Mouse (Mus musculus): ENCODE data around the gene Tvp23a.
A peak's percentile ranks its signal among the peaks of the same experiment; 100 is the strongest.

Gene Tvp23a

GRCm38 (mm10) chr16:10447264-10447594 lies at the start of gene Tvp23a:
TSS of gene Tvp23a (minus strand) at chr16:10447362.
- DNase-seq (ENCODE audit: low read depth, low spot score) = peak; percentile 82

- DNase-seq (ENCODE audit: low read depth, low spot score) = no peak
These were observed 48.7 kb upstream of the Tvp23a start for GRCm38 (mm10) chr16:10495824-10496298.

DNA sequence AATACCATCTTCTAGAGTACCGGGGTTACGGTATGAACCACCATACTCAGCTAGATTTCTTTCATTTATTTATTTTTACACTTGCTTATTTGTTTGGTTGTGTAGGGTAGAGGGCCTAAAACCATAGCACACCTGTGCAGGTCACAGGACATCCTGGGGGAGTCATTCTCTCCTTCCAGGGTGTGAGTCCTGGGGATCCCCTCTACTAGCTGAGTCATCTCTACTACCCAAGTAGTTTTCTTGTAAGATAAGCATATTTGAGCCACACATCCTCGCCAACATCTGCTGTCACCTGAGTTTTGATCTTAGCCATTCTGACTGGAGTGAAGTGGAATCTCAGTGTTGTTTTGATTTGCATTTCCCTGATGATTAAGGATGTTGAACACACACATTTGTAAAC lies 45.4 kb upstream of the Tvp23a start:
- DNase-seq (ENCODE audit: low read depth, low spot score) = no peak

- no peak for DNase-seq (ENCODE audit: low read depth, low spot score)
These were observed 44.6 kb upstream of the Tvp23a start for GRCm38 (mm10) chr16:10491716-10492115.

DNA sequence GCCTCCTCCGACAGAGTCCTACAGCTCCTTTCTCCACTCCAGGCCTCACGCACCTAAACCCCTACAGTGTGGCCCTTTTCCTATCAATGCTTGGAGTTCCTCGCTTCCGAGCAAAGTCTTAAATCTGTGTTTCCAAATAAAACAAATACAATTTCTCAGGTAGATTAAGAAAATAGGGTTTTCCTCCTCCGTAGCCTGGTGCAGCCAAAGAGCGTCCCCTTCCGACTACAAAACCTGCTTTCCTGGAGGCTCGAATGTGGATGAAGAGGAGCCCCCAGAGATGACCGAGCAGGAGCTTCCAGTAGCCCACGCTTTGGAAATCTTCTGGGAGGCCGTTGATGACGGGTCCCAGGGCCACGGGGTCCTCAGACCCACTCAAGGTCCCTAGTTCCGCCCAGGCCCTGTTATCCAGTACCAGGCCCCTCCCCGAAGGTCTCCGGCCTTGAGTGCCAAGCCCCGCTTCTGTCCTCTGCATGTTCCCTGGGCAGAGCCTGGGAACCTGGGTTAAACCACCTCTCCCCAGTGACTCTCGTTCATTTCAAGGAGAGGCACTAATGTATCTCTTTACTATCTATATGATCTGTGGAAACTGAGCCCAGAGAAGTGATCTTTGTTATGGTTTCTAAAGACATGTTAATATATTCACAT lies 43.5 kb upstream of the Tvp23a start:
- DNase-seq (ENCODE audit: low read depth, low spot score) = no peak

DNA sequence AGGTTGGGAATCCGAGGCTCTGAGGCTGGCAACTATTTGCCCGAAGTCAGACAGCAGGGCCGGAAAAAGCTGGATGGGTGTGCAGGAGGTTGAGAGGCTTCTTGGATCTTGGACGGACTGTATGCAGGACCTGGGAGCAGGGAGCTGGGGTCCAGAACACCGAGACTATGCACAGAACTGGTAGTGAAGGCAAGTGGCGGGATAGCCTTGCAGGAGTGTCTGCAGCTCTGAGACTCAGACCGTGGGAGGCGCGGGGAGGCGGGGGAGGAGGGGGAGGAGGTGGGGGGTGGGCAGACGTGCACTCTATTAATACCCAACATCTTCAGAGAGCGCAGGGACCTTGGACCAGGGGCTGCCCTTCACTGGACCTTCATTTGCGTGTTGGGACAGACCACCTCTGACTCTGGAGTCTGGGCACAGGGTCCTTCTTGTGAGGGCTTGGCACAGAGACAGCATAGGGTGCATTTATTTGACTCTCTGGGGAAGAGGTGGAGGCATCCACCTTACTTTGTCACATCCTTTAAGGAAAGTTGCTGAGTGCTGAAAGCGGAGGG lies 42.8 kb upstream of the Tvp23a start:
- no peak for DNase-seq (ENCODE audit: low read depth, low spot score)

DNA sequence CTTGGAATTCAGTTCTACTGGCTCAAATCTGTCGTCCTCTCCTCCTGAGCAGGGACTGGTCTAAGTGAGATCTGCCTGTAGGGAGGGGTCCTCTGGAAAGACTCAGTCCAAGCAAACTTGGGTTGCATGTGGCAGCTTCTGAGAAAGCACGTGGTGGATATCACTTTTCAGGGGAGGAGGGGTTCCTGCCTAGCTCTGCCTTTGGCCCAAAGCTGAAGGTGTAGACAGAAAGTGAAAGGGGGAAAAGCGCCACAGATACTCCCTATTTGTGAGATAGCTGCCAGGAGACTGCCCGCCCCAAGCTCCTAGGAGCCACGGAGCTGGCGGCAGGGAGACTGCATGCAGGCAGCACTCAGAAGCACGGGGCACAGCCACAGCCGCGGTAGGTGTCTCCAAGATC lies 42.3 kb upstream of the Tvp23a start:
- DNase-seq (ENCODE audit: low read depth, low spot score) = no peak

DNA sequence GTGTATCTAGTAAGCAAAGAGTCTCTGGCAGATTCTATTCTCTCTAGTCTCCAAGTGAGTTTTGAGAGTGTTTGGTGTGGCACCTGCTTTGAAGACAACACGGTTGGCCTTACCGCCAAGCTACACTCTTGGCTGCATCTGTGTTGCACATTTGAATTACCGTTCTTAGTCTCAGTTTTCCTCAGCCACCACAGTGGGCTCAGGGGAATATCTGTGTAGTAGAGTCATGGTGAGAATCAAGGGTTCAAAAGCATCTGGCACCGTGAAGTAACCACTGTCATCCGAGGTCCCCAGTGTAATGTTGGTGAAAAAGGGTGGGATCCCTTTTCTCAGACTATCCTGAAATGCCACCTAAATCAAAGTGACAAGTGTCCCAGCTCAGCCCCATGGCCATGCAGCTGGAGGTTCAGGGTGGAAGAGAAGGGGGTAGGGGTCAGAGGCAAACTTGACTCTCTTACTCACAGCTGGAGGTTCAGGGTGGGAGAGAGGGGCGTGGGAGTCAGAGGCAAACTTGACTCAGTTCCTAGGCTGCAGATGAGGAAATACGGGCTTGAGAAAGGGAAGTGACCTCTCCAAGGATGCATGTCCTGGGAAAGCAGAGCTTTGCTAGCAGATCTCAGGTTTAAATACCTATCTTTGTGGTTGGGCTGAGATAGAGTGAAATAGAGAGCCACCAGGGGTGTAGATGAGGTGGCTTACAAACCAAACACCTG lies 41.8 kb upstream of the Tvp23a start:
- no peak for DNase-seq (ENCODE audit: low read depth, low spot score)

GRCm38 (mm10) chr16:10487895-10488493 lies 40.8 kb upstream of the Tvp23a start:
- DNase-seq (ENCODE audit: low read depth, low spot score) = no peak

GRCm38 (mm10) chr16:10486993-10487392 lies 39.8 kb upstream of the Tvp23a start:
- no peak for DNase-seq (ENCODE audit: low read depth, low spot score)

DNA sequence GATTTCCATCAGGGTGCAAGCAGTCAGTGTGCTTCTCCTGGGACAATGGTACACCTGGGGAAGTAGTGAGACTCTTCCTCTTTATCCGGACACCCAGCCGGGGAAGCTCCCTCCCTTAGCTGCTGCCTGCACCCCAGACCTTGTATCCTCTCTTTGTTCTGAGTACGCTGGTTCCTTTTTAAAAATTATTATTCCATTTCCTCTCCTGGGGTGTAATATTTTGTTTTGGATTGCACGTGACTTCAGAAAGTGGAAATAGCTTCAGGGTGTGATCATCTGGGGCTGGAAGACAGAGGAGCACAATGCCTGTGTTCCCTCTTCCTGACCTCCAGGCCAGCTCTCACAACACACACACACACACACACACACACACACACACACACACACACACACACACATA lies 35.2 kb upstream of the Tvp23a start:
- DNase-seq (ENCODE audit: low read depth, low spot score) = no peak

GRCm38 (mm10) chr16:10479857-10480256 lies 32.7 kb upstream of the Tvp23a start, which contains the start of gene Ciita:
TSS of gene Ciita (plus strand) at chr16:10480059.
- no peak for DNase-seq (ENCODE audit: low read depth, low spot score)

GRCm38 (mm10) chr16:10475919-10476318 lies 28.8 kb upstream of the Tvp23a start:
- no peak for DNase-seq (ENCODE audit: low read depth, low spot score)

DNA sequence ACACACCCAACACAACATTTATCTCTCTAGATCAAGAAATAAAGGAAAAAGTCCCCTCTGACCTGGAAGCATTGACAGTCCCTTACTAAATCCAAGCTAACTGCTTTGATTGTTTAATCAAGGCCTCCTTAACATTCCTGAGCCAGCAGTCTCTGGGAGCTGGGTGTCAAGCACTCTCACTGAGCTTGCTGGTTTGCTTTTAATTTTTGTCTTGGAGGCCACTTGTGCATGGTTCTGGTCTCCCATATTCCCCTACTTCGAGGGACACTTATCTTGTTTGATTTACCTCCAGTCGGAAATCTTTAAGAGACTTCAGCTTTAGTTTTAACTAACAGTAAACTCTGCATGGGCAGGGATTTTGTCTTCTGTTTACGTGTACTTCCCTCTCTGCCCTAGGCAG lies 27.8 kb upstream of the Tvp23a start:
- no peak for DNase-seq (ENCODE audit: low read depth, low spot score)

DNA sequence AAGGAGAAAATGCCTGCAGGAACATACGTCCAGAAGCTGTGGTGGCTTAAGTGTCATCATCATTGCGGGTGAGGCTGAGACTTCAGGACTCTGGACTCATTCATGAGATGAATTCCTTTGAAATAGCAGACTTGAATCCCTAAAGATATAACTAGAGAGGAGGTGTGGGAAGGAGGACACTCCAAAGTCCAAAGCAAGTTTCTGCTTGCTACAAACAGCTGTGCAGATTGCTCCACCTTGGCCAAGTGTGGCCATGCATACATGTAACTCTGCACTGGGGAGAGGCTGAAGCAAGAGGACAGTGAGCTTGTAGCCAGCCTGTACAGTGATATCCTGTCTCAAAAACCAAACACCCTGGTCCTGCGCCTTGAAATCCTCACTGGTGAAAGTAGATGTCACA lies 24.8 kb upstream of the Tvp23a start:
- DNase-seq (ENCODE audit: low read depth, low spot score) = no peak

DNA sequence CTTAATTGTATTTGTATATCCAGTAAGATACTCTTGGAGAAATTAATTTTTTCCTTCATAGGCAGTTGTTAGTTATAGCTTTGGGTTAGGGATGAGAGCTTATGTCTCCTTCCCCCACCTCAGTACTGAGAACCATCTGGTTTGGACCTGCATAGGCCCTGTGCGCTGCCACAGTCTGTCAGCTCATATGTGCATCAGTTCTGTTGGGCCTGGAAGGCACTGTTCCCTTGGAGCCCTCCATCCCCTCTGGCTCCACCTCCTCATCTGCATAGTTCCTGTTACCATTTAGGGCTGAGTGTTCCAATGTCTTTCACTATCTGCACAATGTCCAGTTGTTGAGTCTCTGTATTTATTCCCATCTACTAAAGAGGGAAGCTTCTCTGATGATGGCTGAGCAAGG lies 21.0 kb upstream of the Tvp23a start:
- DNase-seq (ENCODE audit: low read depth, low spot score) = no peak

- DNase-seq (ENCODE audit: low read depth, low spot score) = no peak
These were observed 20.4 kb upstream of the Tvp23a start for GRCm38 (mm10) chr16:10467391-10468107.

DNA sequence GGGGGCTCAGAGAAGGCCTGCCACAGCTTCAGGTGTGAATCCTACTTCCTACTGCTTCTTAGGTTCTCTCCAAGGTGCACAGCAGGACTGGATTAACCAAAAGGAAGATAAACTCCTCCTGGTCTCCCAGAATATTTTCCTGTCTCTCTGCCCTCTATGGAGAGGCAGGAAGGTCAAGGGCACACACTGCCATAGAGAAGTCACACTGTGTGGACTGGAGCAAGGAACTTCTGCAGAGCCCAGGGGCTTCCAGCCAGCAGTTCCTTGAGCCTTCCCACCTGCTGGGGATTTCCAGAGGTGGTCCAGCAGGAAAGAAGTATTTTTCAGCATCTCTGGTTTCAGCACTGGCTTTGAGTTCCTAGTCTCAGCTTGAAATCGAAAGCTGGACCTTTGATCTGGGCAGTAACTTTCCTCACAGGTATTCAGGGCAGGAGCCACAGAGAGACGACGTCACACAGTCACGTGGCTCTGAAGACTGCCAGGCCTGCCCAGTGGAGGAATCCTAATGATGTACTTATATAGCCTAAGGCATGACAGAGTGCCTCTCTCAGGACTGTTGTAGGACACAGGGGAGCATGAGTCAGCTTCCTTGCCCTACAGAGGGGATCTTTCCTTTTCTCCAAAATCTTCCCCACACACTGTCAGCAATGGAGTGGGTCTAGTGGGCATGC lies 18.0 kb upstream of the Tvp23a start:
- DNase-seq (ENCODE audit: low read depth, low spot score) = no peak

GRCm38 (mm10) chr16:10461178-10461577 lies 14.0 kb upstream of the Tvp23a start:
- no peak for DNase-seq (ENCODE audit: low read depth, low spot score)

DNA sequence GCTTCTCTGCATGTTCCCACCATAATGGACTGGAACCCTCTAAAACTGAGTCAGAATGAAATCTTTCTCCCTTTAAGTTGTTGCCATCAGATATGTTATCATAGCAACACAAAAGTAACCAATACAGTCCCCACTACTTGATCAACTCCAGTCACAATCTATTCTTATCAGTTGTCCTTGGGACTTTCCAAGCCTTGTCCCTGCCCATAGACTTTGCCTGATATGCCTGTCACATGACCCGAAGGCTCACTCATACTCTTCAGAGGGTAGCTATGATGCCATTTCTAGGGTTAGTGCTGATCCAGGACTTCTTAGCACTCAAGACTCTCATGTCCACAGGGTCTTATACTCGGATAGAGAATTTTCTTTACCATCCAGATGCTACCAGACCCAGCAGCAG lies 13.0 kb upstream of the Tvp23a start:
- no peak for DNase-seq (ENCODE audit: low read depth, low spot score)

DNA sequence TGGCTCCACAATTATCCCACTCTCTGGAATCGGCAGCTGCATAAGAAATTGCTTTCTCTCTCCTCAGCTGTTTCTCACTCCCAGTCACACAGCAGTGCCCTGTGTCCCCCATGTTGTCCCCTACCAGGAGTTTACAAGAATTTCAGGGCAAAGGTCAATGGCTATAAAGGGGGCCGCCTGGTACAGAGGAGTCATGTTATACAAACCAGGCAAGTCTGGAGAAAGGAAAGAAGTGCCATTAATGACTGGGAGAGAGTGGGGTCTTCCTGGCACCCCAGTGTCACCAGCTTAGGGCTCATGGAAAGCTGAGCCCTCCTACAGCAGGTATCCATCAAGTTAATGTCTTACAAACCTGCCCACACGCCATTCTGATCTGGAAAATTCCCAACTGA lies 7.4 kb upstream of the Tvp23a start:
- DNase-seq (ENCODE audit: low read depth, low spot score) = peak; percentile 77

Data from forelimb bud, embryonic 11.5 days (tissue).